Mouse (Mus musculus) ovary, postnatal 10 days (tissue): ENCODE data around the gene Slc34a1.
A peak's percentile ranks its signal among the peaks of the same experiment; 100 is the strongest.

Source experiments
- DNase-seq: peaks from one replicate; pipeline ENCODE4 v3.0.0; 2022; ENCODE audit warnings: low spot score

Gene Slc34a1

GRCm38 (mm10) chr13:55444286-55444936, 46.4 kb downstream of the Slc34a1 start:
- DNase-seq = no peak

DNA sequence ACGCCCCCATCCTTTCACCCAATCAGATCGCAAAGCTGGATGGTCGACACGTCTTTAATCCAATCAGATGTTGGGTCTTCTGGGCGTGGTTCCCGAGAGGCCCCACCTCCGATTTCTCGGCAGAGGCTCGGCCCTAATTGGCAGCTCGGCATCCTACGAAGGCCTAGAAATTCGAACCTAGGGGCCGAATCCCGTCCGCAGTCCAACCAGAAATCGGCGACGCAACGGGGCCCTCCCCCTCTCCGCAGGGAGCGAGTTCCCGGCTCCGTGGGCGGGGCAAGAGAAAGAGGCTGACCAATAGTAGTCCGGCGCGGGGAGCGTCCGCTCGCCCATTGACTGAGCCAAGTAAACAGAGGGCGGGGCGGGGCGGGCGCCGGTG, 46.9 kb downstream of the Slc34a1 start, which contains the start of gene Grk6:
Grk6 (plus strand) TSS at position 136 of the 379 bp plus-strand sequence.
- peak; percentile 97 for DNase-seq

DNA sequence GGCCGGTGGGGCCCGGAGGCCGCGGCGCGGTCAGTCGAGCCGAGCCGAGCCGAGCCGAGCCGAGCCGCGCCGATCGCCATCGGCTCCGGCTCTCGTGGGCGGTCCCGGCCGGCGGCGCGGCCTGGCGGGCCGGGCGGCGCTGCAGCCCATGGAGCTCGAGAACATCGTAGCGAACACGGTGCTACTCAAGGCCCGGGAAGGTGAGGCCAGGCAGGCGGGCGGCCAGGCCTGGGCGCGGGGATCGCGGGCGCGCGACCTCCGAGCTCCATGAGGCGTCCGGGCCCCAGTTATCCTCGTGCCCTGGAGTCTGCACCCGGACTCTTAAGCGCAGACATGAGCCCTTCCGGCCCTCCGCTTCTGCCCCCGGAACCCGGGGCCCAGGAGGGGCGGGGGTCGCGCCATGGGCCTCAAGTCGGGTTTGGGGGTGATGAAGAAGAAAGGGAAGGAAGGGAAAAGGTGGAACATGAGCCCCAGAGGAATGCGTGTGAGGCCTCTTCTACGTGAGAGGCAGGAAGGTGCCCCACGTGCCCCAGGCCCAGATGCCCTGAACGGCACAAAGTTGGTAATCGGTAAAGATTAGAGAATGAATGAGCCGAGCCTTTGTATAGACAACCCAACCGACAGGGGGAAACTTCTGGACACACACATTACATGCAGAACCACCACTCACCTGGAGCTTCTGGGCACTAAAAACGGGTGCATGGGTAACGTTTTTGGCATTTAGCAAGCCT, 47.5 kb downstream of the Slc34a1 start:
- DNase-seq = no peak

DNA sequence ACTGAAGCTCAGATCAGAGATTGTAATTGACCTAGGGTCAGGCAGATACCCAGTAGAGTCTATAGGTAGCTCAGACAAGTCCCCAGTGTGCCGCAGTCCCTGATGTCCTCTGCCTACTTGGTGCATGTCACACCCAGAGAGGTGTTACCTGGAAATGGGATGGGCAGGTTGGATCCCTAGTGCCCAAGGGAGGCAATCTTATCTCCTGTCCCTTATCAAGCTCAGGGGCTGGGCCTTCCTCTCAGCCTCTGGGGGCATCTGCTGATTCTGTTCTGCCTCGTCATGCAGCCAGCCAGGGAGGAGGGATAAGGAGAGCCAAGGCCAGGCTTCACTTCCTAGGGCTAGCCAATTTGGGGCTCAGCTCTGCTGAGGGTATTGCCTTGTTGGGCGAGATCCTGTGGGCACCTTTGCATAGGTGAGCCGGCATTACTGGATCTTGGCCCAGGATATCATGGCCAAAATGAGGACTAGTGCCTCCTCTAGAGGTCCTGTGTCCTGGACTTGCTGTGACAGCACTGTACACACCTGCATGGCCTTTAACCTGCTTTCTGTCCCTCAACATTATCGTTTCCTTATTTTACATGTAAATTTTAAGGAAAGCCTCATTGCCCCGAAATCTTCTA, 48.6 kb downstream of the Slc34a1 start:
- DNase-seq = no peak

- no peak for DNase-seq
These were observed 49.6 kb downstream of the Slc34a1 start for GRCm38 (mm10) chr13:55447543-55447943.

GRCm38 (mm10) chr13:55448131-55448530, 50.1 kb downstream of the Slc34a1 start:
- DNase-seq = no peak

GRCm38 (mm10) chr13:55449205-55449604, 51.2 kb downstream of the Slc34a1 start:
- DNase-seq = no peak

DNA sequence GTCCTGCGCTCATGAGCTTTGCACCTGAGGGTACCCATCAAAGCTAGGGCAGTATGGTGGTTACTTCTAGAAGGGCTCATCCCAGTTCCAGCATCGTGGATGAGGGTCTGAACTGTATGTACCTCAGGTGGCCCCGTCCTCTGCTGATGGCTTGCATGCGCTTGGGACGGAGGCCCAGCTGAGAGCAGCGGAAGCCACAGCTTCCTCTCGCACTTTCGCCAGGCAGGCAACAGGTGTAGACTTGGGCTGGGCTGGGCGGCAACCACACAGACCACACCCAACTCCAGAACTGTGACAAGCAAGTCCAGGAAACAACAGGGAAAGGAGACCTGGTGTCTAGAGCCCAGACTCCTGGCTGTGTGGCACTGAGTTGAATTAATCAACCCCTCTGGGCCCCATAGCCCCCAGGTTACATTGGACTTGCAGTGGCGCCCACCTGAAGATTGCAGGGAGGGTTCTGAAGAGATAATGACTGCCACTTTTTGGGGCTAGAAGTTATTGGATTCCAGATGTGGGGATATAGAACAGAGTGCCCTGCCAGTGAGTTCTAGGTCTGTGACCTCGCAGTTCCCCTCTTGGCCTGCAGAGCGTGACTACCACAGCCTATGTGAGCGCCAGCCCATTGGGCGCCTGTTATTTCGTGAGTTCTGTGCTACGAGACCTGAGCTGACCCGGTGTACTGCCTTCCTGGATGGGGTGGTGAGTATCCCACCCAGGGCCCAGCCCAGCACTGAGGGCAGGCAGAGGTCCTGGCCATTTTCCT, 51.9 kb downstream of the Slc34a1 start:
- DNase-seq = no peak

GRCm38 (mm10) chr13:55450511-55450980, 52.6 kb downstream of the Slc34a1 start:
- no peak for DNase-seq

- no peak for DNase-seq
These were observed 53.3 kb downstream of the Slc34a1 start for GRCm38 (mm10) chr13:55451296-55451695.

- DNase-seq = no peak
These were observed 54.0 kb downstream of the Slc34a1 start for GRCm38 (mm10) chr13:55451785-55452549.

GRCm38 (mm10) chr13:55462965-55463364, 65.0 kb downstream of the Slc34a1 start:
- no peak for DNase-seq

DNA sequence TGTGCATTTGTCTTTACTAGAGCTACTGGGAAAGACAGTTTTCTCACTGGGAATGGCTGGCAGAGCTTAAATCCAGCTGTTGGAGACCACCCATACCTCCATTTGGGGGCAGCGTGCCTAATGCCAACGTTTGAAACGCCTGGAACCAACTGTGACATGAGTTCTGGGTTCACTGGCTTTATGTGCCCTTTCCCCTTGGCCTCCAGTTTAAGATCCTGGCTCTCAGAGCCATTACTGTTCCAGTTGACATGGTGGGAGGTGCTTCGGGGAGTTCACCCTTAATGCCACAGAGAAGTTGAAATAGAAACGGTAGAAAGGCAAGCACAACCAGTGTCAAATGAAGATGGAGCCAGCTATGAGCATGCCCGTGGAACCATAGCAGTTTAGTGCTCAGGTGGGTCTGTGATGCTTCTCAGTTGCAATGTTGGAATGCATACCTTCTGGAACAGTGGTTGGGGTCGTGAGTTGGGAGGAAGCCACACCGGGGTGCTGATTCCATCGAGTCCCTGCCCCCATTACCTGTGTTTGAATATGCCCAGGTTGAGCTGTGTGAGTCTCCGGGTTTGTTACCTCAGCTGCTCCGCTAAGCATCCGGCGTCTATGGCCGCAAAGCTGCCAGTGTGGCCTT, 65.5 kb downstream of the Slc34a1 start:
- no peak for DNase-seq

DNA sequence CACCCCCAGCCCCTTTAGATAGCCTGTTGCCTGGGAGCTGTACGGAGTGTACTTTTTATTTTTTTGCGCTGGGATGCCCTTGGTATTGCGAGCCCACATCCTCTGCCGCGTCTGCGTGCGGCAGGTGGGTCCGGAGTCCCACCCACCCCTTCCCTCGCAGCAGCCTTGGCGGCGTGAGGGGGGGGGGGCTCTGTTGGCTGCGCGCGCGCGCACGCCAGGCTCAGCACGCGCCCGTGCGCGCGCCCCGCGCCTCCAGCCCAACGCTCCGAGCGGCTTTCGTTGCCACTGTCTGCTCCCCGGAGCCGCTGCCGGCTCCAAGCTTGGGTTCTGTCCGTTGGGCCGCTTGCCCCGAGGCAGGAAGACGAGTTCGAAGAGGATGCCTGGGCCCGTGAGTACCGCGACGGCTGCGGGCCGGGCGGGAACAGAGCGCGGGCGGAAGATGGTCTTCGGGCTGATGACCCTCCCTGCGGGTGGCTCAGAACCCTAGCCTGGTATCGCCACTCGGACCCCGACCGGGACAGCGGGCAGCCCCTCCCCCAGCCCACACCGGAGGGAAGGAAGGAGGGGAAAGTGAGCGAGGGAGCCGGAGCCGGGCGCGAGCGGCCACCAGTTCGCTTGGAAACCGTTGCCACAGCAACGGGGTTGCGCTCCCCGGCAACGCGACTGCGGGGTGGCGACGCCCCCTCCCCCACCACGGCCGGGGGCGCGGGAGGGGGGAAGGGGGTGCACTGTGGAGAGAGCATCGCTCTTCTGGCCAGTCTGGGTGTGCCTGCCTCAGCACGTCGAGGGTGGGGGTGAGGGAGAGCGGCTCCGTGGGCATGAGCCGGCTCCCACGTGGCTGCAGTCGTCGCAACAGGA, 66.3 kb downstream of the Slc34a1 start, which contains the start of gene Prr7:
Prr7 (plus strand) TSS at position 241 of the 858 bp plus-strand sequence.
- no peak for DNase-seq

DNA sequence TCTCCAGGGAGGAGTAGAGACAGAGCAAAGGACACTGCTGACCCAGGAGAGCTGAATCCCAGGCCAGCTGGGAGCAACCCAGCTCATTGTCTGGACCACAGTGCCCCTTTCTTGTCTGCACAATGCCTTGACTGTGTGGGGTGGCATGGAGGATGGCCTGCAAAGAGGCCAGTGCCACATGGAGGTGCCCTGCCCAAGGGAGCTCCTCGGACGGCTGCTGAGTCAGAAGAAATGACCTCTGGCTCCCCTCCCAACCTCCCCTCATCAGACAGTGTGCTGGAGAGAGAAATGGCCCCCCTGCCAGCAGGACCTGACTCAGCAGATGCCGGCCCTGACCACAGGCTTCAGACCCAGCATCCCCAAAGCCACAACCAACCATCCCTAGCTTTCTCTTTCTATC, 67.2 kb downstream of the Slc34a1 start:
- no peak for DNase-seq
